Mouse (Mus musculus) layer of hippocampus, adult 9-11 months (tissue): ENCODE results near the gene Cdhr3.
"Not testable (repeated sequence)": the region's sequence is repeated elsewhere in the genome, so short reads cannot be mapped to it uniquely, and the experiment has no call there.

Experiments used
- DNase-seq: peaks from one replicate; pipeline ENCODE4 v3.0.0; 2022

Gene Cdhr3

DNA sequence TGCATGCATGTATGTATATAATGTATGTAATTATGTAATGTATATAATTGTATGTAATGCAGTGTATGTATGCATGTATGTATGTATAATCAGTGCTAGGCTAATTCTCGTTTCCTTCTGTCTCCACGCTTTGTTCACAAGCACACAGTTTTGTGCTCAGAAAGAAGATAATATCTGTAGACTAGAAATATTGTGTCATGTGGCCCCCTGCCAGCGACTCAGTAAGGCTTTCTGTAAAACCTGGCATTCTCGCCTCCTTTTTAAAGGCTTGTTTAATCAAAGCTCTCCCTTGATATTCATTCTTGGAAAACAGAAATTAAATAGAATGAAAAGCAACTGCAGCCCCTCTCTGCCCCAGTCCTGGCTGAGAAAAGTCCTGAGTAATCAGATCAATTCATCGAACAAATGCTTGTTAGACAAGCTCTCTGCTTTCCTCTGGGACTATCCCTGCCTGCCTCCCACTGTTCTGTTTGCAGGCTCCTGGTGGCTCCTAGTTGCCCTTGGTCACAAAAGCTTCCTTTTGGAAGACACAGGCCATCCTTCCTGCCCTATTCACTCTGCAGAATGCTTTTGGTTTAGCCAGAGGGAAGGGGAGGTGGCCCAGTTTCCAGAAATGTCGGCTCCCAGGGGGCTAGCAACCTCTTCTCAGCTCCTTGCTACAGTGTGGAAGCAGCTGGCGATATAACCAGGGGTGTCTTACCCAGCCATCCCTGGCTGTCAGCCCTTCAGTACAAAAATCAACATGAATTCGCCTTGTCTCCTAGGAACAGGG lies 20.6 kb downstream of the Cdhr3 start:
- DNase-seq: peak; percentile 56

DNA sequence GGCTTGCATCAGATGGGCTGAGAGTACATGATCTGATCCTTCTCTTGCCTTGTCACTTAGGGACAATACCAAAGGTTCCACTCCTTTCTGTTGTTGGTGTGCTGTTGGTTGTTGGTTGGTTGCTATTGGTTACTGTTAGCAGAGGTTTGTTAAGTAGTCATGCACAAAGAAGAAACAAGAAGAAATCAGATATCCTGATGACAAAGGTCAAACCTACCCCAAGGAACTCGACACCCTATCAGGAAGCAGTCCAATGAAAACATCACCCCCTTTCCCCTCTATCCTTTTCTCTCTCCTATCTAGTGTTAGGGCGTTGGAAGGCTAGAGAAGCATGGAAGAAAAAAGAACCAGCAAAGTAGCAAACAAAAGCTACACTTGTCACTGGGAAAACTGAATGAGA lies 23.7 kb downstream of the Cdhr3 start:
- no peak for DNase-seq

DNA sequence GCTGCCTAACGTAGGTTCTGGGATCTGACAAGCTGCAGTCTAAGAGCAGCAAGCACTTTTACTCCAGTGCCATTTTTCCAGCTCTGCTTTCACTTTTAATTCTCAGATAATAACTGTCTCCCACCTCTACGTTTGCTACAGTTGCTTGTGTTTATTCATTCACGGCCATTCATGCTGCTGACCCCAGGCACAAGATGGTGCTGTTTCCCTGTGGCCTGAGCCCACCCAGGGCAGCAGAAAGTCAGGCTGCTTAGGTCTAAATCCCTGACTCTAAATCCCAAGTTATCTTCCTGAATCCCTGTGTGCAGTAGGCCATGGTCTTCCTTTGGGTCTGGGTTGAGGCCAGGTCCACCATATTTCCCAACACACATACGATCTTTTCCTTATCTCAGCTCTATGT lies 26.3 kb downstream of the Cdhr3 start:
- no peak for DNase-seq

DNA sequence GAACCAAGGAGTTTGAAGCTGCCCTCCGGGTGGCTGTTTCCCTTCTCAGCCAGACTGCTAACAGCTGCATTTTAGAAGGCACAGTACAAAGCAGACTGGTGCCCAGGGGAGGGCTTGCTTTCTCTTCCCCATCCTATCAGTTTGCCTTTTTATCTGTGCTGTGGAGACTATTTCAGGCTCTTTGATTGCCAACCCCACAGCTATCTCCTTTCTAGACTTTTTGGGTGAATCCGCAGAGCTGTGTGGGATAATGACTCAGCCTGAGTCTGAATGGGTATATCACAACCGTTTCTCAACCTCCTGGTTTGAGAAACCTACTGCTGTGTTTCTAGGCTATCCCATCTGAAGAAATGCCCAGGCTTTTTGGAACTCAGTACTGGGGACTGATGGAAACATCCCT lies 27.5 kb downstream of the Cdhr3 start:
- DNase-seq: no peak

DNA sequence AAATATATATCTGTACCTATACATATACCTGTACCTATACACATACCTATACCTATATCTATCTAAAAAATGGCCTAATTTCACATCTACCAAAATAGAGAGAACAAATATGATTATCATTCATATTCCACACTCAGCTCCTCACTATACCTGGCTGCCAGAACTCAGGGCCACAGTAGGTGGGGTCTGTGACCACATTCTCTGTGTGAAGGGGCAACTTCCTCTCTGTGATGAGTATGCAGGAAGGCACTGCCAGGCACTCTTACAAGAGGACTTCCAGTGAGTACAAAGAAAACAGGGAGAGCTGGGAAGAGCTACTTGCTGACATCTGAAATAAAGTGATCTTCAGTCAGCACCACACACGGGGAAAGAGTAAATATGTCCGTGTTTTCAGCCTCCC lies 28.4 kb downstream of the Cdhr3 start:
- DNase-seq: no peak

DNA sequence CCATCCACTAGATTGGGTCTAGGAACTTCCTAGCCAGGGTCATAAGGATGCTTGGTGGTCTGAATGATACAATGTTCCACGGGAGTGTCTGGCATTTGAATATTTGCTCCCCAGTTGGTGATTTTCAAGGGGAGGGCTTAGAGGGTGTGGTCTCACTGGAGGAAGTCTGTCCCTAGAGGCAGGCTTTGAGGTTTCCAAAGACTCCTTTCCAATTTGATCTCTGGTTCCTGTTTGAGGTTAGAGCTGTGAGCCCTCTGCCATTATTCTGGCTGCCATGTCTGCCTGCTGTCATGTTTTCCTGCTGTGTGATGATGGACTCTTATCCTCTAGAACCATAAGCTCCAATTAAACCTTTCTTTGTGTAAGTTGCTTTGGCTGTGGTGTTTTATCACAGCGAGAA lies 29.4 kb downstream of the Cdhr3 start:
- no peak for DNase-seq

DNA sequence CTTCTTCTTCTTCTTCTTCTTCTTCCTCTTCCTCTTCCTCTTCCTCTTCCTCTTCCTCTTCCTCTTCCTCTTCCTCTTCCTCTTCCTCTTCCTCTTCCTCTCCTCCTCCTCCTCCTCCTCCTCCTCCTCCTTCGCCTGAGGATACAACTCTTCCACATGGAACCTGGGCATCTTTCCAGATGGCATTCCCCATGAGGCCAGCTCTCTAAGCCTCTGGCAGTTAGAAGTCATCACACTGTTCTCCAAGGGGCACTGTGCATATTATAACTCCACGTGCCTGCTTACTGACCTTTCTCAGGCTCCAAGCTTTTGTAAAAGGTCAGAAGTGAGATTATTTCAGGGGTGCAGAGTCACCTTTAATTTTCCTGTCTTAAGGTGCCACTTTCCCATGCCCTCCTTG lies 30.3 kb downstream of the Cdhr3 start:
- not testable (repeated sequence) for DNase-seq

DNA sequence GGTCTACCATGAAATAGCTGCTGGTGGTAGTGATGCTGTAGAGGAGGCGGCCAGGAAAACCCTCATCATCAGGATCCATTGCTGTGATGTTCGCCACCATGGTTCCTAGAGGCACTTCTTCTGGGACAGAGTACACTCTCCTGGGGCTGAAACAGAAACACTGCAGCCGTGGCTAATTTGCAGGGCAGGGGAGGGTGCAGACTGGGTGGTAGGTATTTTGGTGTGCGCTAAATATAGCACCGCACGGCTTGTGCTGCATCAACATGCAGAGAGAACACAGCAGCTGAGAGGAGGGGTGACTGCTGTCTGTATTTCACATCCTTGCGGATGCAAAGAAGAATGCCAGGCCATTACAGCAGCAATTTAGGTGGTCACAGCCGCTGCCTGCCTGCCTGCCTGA lies 31.0 kb downstream of the Cdhr3 start:
- peak; percentile 76 for DNase-seq

DNA sequence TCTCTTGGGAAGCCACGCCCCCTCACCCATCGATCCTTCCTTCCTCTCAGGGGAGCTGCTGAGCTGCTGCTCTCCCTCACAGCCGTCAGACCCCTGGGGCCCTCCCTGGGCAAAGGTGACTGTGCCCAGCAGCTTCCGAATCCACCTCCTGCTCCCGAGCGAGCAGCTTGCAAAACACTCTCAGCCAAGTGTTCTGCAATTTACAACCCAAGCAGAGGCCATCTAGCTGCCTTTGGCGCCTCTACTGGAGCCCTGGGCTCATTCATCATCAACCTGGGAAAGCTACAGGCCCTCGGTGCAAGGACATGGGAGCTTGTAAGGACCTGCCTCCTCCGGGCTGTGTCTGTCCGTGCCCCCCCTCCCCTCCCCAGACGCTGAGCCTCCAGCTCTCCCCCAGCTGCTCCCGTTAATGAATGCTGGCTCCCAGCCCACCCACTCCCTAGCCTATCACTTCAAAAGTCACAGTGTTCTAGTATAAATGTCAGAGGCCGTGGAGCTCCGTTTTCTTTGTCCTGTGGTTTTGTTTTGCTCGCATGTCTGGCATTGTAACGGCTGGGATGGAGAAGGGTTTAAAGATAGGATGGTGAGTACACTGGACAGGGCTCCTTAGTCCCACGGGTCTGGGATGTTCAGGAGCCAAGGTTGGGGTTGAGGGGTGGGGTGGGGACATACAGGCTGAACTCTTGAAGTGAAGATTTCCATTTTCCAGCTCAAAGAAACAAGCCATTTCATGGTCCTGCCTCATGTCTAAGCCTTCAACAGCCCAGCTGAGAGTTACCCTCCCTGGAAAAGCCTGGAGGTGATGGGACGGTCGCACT lies 35.2 kb downstream of the Cdhr3 start:
- DNase-seq: no peak

DNA sequence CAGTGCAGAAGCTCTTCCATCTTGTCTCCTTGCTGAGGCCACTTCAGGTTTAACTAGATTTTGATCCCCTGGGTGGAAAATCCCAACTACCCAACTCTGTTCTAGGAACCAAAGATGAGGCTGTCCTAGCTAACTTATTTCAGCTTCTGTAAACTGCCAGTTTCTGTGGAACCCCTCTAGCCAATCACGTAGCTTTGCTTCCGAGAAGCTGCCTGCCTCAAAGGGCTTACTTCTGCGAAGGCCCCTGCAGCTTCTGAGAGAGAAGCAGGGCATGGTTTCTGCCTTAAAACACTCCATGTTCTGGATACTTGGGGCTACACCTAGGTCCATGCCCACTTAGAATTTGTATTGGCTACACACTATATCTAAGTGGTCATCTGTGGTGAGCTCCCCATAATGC lies 36.1 kb downstream of the Cdhr3 start:
- no peak for DNase-seq

DNA sequence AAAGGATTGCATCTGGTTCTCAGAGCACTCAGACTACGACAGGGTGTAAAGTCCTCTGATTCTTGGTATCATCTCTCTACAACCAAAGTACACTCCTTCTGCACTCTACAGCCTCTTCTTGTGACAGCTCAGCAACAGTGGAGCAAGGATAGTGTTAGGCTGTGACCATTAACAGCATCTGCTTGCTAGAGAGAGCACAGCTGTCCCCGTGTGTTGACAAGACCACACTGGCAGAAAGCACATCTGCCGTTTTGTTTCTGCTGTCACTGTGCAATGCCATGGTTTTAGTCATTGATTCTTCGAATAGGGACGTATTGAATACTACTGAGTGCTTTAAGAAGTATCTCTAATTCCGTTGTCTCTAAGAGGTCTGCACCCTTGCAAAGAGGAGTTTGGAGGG lies 36.6 kb downstream of the Cdhr3 start:
- no peak for DNase-seq

DNA sequence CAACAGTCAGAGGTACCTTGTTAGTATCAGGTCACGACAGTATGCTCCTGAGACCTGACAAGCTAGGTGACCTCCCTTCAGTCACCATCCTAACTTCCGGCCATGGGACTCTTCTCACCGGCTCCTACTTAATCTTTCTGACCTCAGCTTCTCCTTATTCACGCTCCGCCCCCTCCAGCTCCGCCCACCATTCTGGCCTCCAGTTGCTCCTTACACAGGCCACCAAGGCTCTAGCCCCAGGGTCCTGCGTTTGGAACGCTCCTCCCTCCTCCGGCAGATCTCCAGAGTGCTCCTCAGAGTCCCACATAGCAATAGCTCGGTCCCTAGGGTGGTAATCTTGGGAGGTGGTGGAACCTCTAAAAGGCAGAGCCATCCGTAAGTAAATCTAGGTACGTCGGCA lies 38.9 kb downstream of the Cdhr3 start:
- DNase-seq: no peak

DNA sequence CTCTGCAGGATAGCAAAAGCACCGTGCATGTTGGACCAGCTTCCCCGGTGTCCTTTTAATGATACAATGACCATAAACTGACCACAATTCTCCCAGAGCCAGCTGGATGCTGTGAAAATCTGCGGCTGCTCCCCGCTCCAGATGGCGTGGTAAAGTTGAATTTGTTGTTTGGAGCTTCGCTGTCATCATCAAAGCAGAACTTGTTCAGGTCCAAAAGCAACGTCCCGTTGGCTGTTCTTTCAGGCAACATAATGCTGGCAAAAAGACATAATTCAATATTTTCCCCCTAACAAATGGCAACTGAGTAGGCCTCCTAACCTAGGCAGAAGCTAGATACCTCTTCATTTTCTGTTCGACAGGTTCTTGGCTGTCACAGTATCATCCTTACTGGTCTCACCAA lies 39.4 kb downstream of the Cdhr3 start:
- peak; percentile 29 for DNase-seq

DNA sequence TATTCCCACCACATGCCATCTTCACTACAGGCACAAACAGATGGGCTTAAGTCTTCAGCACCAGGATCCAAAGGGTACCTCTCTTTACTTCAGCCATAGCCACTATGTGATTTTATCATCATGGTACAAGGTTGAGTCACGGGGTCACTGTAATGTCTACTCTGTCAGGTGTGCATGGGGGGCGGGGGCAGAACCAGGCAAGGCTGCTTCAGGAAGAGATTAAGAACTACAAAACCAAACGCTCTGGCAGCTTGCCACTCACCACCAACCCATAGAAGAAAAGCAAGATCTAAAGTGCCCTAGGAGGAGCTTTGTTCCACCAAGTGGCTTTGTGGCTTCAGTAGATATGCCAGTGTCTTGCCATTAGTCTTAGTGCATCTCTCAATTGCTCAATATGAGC lies 44.3 kb downstream of the Cdhr3 start:
- no peak for DNase-seq

DNA sequence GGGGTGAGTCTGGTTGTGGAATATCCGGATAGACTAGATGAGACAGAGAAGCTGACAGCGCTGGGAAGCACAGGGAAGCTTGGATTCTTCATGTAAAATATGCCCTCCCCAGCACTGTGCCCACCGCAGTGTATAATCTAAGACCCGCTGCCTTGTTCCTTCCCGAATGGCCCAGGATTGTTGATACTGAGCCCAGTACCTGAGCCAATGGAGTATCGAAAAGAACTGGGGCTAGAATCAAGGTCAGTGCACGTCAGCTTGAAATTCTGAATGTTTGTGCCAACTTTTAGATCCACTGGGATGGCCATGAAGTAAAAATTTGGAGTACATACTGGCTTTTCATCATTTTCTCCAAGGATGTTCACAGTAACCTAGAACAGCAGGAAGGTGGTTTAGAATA lies 46.2 kb downstream of the Cdhr3 start:
- DNase-seq: no peak

DNA sequence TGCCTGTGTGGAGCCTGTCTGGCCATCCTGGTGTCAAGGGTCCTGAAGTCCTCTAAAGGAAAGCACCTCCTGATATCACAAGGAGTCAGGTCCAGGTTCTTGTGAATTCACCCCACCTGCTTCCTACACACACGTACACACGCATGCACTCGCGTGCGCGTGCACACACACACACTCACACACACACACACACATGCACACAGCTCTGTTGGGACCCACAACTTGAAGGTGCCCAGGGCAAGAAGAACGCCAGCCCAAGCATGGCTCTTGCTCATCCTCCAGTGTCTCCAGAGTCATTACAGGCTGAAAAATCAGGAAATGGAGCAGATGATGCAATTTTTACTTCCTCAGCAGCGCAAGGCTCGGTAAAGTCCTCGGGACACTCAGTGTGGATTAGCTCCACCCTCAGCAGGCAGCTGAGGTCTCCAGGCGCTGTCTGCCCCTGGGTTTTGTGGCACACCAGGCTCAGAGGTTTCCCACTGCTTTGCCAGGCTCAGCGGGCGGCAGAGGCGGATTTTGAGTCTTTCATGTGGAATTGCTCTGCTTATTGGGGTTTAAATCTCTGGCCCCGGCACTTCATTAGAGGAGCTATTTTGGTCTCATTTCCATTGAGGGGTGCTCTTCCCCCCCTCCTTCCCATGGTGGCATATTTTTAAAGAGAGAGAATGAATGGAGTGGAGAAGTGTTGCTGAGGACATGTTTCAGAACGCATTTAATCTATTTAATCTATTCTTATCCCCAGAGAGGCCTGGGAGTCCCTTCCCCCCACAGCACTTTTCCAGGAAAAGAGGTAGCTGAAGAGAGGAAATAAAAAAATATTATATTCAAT lies 46.9 kb downstream of the Cdhr3 start:
- DNase-seq: no peak

DNA sequence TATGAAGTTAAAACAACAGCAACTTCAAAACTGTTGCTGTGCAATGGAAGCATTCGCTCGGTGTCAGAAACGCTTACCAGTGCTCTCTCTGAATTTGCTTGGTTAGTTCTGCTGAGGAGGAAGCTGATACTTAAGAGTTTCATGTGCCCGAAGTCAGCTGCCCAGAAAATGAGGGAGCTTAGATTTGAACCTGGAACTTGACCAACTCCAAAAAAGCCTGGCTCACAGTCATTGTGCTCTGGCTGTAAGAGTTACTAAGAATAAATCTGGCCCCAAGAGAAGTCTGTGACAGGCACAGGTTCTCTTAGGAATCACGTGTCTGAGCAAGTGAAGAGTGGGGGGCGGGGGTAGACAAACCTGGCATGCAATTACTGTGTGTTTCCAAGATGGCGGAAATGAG lies 51.2 kb downstream of the Cdhr3 start:
- DNase-seq: no peak

DNA sequence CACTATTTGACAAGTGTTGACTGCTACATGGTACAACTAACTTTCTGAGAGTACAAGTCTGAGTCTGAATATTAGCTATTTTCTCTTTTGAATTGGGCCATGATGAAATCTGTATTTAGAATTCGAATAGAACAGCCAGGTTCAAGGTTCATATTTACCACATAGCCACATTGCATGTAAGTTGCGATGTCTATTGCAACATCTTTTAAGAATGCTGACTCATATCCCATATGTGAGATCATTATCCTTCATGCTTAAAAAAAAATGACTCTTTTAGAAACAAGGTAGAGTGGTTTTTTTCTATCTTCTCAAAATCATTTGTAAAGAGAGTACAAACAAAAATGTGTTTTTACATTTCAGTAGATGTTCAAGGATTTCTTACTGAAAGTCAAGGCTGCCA lies 51.9 kb downstream of the Cdhr3 start:
- DNase-seq: no peak

DNA sequence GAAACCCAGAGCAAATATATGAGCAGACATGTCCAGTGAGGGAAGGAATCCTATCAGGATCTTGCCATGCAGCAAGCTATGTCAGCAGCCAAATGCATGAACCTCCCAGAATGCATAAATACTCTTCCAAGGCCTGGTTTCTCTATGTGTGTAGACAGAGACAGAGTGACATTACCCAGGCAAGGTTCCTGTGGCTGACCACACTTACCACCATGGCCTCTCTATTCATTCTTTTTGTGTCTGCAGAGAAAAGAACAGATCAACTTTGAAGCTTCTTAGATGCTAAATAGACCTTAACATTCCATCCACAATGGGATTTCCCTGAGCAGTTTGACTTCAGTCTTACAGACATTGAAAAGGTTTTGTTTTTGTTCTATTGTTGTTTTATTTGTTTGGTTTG lies 54.0 kb downstream of the Cdhr3 start:
- DNase-seq: no peak

DNA sequence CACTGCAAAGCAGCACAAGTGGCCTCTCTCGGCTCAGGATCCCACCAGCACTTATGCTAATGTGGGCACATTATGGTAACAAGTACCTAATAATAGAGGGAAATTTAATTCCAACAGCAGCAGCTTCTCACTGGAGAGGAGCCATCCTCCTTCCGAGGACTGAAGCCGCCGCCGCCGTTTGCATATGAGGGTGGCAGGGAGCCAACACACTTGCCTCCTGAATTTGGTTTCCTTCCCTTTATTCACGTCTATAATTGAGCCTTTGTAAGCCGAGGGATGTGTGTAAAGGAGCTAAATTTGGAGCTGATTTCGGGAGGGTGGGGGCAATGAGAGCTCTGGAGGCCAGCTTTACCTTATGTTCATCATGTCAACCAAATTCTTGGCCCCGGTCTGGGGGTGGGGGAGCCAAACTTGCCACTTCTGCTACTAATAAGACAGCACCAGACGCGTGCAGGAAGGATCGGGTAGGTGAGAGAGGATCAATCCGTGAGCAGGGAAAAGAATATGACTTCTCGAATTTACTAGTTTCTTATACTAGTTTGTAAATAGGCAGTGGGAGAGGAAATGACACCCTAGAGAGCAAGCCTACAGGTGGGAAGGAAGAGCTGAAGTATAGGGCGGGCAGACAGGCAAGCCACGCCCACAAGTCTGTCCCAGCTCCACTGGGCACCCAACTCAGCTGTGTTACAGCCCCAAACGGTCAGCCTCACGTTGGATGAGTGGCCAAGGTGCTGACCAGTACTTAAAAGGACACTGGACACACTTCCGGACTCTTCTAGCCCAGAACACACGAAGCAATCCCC lies 56.8 kb downstream of the Cdhr3 start:
- DNase-seq: peak; percentile 88

DNA sequence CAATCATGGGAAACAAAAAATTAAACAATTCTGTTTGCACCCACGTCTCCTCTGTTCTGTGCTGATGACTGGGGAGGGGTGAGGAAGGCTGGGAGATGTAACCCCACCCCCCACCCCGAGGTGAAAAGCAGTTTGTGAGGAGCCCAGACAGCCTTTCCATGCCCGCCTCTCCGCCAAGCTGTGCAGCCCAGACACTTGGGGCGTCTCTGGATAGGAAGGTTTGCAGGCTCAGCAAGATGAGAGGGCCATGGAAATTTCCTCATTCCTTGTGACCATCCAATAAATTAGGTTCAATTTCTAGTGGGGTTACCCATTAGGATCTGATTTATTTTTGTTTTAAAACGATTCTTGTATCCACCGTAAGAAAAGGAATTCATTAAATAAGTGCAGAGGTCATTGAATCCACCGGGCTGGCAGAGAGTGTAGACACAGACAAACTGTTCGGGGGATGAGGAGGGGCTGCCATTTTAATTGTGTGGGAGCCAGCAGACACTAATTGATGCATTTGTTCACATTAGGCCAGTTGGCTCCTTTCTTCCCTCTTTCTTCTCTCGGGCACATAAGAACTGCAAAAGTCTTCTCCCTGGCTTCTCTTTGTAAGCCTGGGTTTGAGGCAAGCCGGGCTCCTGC lies 57.5 kb downstream of the Cdhr3 start:
- no peak for DNase-seq
